Mouse (Mus musculus) layer of hippocampus, adult 11-12 months (tissue): Measurements from ENCODE around the gene Capza2.

Experiments
- DNase-seq: peaks from one replicate; pipeline ENCODE4 v3.0.0; 2022; ENCODE audit warnings: low spot score

Gene Capza2

DNA sequence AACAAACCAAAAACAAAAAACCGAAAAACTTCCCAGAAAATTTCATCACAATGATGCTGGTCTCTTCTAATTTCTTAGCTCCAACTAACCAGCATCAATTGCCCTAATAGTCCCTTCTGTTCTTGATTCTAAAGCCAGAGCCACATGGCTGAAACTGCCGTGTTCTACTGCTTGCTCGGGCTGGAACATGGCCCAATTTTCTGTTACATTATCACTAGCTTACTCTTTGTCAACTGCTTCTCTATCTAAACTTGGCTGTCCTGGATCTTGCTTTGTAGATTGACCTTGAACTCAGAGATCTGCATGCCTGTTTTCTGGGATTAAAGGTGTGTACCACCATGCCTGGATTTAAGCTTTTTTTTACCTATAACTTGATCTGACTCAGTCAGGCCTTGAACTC lies 69.9 kb downstream of the Capza2 start:
- DNase-seq: no peak
